Mouse (Mus musculus) midbrain, embryonic 12.5 days (tissue): Measurements from ENCODE around the gene Cd151. TPM values are rescaled to one million over a fixed set of nuclear protein-coding genes. Genes with fewer than 3 reads are reported as not detected.

Source experiments
- ATAC-seq: fragments of 200-750 bp; cut with Nextera tagmentation; 2 replicates; pipeline ENCODE4 v1.8.0; 2017; ENCODE audit warnings: low read depth, moderate TSS enrichment, moderate library complexity; ENCODE audit not compliant: low FRiP score
- H3K27ac ChIP-seq: fragments of 300-500 bp; sonication (generic); replicated peaks from 2 replicates; pipeline ENCODE4 v1.5.1; 2016; ENCODE audit warnings: mild to moderate bottlenecking
- H3K27me3 ChIP-seq: fragments of 300-500 bp; sonication (generic); 2 replicates; pipeline ENCODE4 v1.6.1; 2016; ENCODE audit warnings: mild to moderate bottlenecking
- H3K36me3 ChIP-seq: fragments of 300-500 bp; sonication (generic); 2 replicates; pipeline ENCODE4 v1.6.1; 2016
- H3K4me1 ChIP-seq: fragments of 300-500 bp; sonication (generic); 2 replicates; pipeline ENCODE4 v1.6.1; 2016
- H3K4me2 ChIP-seq: fragments of 300-500 bp; sonication (generic); replicated peaks from 2 replicates; pipeline ENCODE4 v1.6.1; 2016; ENCODE audit warnings: mild to moderate bottlenecking, moderate library complexity
- H3K4me3 ChIP-seq: fragments of 300-500 bp; sonication (generic); 2 replicates; pipeline ENCODE4 v1.5.1; 2016; ENCODE audit warnings: mild to moderate bottlenecking
- H3K9ac ChIP-seq: fragments of 300-500 bp; sonication (generic); replicated peaks from 2 replicates; pipeline ENCODE4 v1.6.1; 2016; ENCODE audit warnings: mild to moderate bottlenecking, moderate library complexity
- H3K9me3 ChIP-seq: fragments of 300-500 bp; sonication (generic); 2 replicates; pipeline ENCODE4 v1.6.1; 2016; ENCODE audit warnings: mild to moderate bottlenecking
- WGBS: fragments of 180-500 bp; shearing (Covaris S2); methylation state at CpG from one replicate; pipeline ENCODE4 v1.1.7; 2016; 5-methylcytosine and 5-hydroxymethylcytosine counted together
- polyA plus RNA-seq: library from polyadenylated mRNA; unstranded; fragments of >200 nt; fragmentation: Nextera tagmentation; extraction: Ambion mirVana; gene quantifications from 2 replicates; pipeline ENCODE4 v1.2.1, GENCODE M21; 2016

Cd151 gene
- polyA plus RNA-seq, 1 experiment from 2014 or later, result 15.6 TPM

DNA sequence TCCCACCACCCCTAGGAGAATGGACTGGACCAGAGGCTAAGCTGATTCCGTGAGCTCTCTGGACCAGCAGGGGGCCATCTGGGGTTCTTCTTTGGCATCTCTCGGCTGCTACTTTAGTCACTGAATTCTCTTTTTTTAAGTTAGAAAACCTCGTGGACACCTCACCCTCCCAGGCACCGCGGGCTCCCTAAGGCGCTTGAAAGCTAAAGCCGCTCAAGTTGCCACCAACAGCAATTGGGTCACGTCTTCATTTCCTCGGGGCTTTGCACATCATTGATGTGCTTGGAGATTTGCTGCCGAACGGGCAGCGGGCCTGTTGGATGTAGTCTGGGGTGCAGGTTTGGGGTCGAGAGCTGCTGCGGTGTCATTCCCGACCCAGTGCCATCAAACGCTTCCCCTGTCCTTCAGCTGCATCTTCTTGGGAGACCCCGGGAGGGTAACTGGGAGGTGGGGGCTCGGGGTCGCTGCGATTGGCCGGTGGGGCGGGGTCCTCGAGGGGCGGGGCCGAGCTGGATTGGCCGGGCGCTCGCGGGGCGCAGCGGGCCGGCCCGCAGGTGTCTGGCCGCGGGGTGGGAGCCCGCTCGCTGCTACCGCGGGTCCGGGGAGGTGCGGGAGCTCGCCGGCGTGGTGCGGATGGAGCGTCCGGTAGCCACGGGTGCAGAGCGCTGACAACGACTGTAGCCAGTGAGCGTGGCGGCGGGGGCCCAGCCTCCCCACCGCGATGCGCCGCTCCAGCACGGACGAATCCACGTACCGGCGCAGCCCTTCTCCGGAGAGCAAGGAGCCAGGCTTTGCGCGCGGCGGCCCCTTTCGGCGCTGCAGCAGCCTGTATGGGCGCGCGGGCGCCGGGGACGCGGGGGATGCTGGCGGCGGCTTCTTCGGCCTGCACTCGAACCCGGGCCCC is 14.6 kb downstream of the Cd151 start:
- Histone ChIP-seq H3K9me3 (no peaks in the 10 kb centered on the region), H3K27me3 (peaks cover 65% of the 10 kb centered on the region), H3K4me2 (peak overlapping the region; percentile 92), H3K36me3 (no peaks in the 10 kb centered on the region), H3K4me3 (peak overlapping the region; percentile 68), H3K9ac (peak overlapping the region; percentile 64), H3K4me1 (peaks cover 25% of the 10 kb centered on the region), H3K27ac (0 out of 2 replicates have a peak overlapping the region, but pooled peaks have one; percentile 30)
- WGBS, result under 1% methylated on average over 81 of the region's 81 CpGs
- ATAC-seq, result peak; percentile 66

- WGBS, result 5% methylated on average over 11 of the region's 11 CpGs
- H3K27ac ChIP-seq, result no peak overlapping the region
These were observed 15.4 kb downstream of the Cd151 start for GRCm38 (mm10) chr7:141482531-141483024.

DNA sequence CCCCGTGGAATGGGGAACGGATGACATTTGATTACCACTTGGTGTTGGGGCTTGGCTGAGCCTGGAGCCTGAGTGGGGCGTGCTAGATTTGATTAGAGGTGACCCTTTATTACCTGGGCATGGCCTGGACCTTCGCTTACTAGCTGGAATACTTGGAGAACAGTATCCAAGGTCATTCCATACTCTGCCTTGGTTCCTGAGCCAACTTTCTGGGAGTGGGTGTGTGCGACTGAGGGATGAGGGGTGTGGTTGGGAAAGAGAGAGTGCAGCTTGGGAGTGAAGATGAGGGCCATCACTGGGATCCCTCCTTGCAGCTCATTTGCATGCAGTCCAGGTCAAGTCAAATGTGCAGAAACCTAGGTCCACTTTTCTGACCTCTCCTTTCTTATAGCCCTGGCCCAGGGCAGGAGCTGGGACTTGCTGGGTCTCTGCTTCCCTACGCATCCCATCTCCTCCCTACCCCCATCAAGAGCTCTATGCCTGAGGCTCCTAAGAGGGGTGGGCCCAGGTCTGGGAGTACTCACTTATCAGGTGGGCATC is 16.0 kb downstream of the Cd151 start:
- H3K9ac ChIP-seq, result no peak overlapping the region
- peaks cover 50% of the 10 kb centered on the region for H3K27me3 ChIP-seq
- H3K4me2 ChIP-seq, result peak overlapping the region; percentile 92; the same call in 1 of the 2 replicates
- H3K4me1 ChIP-seq, result peaks cover 22% of the 10 kb centered on the region
- no peaks in the 10 kb centered on the region for H3K36me3 ChIP-seq
- no peaks in the 10 kb centered on the region for H3K9me3 ChIP-seq
- no peak overlapping the region for H3K4me3 ChIP-seq
- WGBS, result 70% methylated on average over 6 of the region's 6 CpGs
- H3K27ac ChIP-seq, result no peak overlapping the region
- no peak for ATAC-seq

More at GRCm38 (mm10) chr7:141482531-141483024, 15.4 kb downstream of the Cd151 start:
- Histone ChIP-seq H3K27me3 (peaks cover 56% of the 10 kb centered on the region), H3K4me2 (peak overlapping the region; percentile 92), H3K9ac (peak overlapping the region; percentile 64), H3K9me3 (no peaks in the 10 kb centered on the region), H3K4me1 (peaks cover 22% of the 10 kb centered on the region), H3K4me3 (peak overlapping the region; percentile 68), H3K36me3 (no peaks in the 10 kb centered on the region)
- no peak for ATAC-seq

DNA sequence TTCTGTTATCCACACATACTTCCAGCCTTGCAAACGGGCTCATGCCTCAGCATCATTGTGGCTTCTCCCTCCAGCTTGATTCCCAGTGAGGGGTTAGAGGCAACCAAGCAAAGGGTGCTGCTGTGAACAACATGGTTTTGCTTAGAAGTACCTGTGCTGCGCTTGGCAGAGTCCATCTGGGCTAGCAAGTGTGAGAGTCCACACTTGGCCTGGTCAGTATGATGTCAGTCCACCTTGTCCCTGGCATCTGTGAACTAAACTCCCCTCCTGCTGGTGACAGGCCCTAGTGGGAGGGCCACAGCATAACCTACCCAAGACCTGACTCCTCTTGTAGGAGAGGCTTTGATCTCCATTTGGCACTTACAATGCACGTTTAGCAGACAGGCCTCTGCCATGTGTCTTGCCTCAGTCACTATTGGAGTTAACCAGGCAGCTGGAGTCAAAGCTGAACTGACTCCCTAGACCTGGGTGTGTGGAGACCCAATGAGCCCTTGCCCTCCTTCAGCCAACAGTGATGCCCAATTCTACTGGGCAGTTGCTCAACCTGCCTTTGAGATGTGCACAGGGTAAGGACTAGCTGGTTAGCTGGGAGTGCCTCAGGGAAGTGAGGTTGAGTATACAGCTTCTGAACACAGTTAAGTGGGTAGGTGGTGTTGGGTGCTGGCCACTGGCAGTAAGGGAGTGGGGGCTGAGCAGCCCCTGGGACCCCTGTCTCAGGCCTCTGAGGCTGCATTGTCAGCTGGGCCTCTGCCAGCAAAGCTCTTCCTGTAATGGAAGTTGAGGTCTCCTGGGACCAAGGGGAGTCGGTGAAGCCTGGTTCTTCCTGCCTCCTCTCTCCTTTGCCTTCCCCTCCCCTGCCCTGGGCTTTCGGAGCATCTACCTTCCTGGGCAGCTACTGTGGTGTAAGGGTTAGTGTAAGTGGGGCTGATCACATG is 17.3 kb downstream of the Cd151 start:
- WGBS, result 79% methylated on average over 5 of the region's 5 CpGs
- H3K9me3 ChIP-seq, result no peaks in the 10 kb centered on the region
- no peak overlapping the region for H3K27ac ChIP-seq

DNA sequence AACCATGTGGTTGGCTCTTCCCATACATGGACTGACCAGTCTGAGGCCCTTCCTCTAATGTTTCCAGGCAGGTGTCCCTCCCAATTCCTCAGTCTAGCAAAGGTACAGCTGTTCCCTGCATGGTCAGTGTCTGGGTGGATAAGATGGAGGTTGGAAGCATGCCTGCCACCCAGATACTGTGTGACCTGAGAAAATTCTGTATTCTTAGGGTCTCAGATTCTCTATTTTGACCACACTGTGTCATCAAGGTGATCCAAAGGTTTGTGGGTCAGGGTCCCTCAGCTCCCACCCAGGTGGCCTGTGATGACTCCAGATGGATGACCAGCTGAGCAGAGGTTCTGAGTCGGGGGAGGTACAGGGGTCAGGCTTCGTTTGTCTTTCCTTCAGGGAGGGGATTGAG is 18.0 kb downstream of the Cd151 start:
- Histone ChIP-seq H3K9ac (no peak overlapping the region), H3K27me3 (peaks cover 43% of the 10 kb centered on the region), H3K4me2 (no peak overlapping the region), H3K4me1 (peaks cover 22% of the 10 kb centered on the region), H3K9me3 (no peaks in the 10 kb centered on the region), H3K36me3 (no peaks in the 10 kb centered on the region), H3K4me3 (no peak overlapping the region), H3K27ac (no peak overlapping the region)
- no peak for ATAC-seq
- WGBS, result 70% methylated on average over 2 of the region's 2 CpGs

More for the DNA sequence above, 17.3 kb downstream of the Cd151 start:
- Histone ChIP-seq H3K4me1 (peaks cover 22% of the 10 kb centered on the region), H3K27me3 (peaks cover 47% of the 10 kb centered on the region), H3K36me3 (no peaks in the 10 kb centered on the region), H3K9ac (no peak overlapping the region), H3K4me3 (no peak overlapping the region), H3K4me2 (no peak overlapping the region)
- ATAC-seq, result no peak

DNA sequence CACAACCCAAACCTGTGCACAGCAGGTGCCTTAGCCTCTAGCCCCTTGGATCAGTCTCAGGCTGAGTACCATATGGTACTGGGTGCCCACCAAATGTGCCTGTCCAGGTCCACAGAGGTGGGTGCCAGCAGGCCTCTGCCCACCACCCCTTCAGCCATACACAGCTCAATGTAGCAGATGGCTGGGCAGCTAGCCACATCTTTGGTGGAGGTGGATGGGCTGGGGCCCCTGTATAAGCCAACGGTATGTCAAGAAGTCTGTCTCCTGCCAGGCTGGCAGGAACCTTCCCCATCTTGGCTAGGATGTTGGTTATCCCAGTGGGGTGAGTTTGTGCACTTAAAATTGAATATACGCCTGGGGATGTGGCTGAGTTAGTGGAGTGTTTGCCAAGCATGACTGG is 18.4 kb downstream of the Cd151 start:
- no peaks in the 10 kb centered on the region for H3K9me3 ChIP-seq
- H3K36me3 ChIP-seq, result no peaks in the 10 kb centered on the region
- no peak overlapping the region for H3K4me3 ChIP-seq
- peaks cover 39% of the 10 kb centered on the region for H3K27me3 ChIP-seq
- peaks cover 22% of the 10 kb centered on the region for H3K4me1 ChIP-seq
- WGBS, result 95% methylated on average over 2 of the region's 2 CpGs
- H3K27ac ChIP-seq, result no peak overlapping the region
- ATAC-seq, result no peak
- no peak overlapping the region for H3K4me2 ChIP-seq
- no peak overlapping the region for H3K9ac ChIP-seq

GRCm38 (mm10) chr7:141486239-141486638 is 19.0 kb downstream of the Cd151 start:
- Histone ChIP-seq H3K36me3 (0 out of 2 replicates have a peak, but pooled peaks cover 2% of the 10 kb centered on the region), H3K4me2 (no peak overlapping the region), H3K27me3 (peaks cover 32% of the 10 kb centered on the region), H3K9me3 (no peaks in the 10 kb centered on the region), H3K9ac (no peak overlapping the region), H3K4me1 (peaks cover 18% of the 10 kb centered on the region), H3K4me3 (no peak overlapping the region), H3K27ac (no peak overlapping the region)
- WGBS, result 97% methylated on average over 1 of the region's 1 CpGs
- no peak for ATAC-seq

GRCm38 (mm10) chr7:141487141-141487540 is 19.9 kb downstream of the Cd151 start:
- 83% methylated on average over 7 of the region's 7 CpGs for WGBS
- H3K27ac ChIP-seq, result no peak overlapping the region
- H3K27me3 ChIP-seq, result peaks cover 23% of the 10 kb centered on the region
- H3K36me3 ChIP-seq, result 0 out of 2 replicates have a peak, but pooled peaks cover 6% of the 10 kb centered on the region
- H3K4me3 ChIP-seq, result no peak overlapping the region
- H3K9me3 ChIP-seq, result no peaks in the 10 kb centered on the region
- H3K4me1 ChIP-seq, result peaks cover 9% of the 10 kb centered on the region
- no peak overlapping the region for H3K4me2 ChIP-seq
- no peak overlapping the region for H3K9ac ChIP-seq
- ATAC-seq, result no peak

DNA sequence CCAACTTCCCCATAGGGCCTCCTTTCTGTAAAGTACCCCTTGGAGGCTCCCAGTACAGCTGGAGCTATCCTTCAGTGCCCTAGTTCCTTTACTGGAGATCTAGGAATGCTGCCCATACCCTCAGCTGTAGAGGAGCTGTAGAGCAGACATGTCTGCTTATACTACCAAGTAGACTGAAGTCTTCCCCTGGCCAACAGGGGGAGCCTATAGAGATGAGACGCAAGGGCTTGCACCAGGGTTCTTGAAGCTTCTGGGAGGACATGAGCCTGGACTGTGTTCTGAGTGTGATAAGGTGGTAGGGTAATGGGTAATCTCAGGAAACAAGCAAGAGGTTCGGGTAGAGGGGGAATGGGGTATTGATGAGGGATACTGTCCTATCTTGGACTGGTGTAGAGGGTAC is 24.0 kb downstream of the Cd151 start:
- ATAC-seq, result no peak
- H3K27me3 ChIP-seq, result no peaks in the 10 kb centered on the region
- 91% methylated on average over 2 of the region's 2 CpGs for WGBS
- no peaks in the 10 kb centered on the region for H3K4me1 ChIP-seq
- H3K27ac ChIP-seq, result no peak overlapping the region
- H3K9me3 ChIP-seq, result no peaks in the 10 kb centered on the region
- H3K4me2 ChIP-seq, result no peak overlapping the region
- peaks cover 24% of the 10 kb centered on the region; the same call in 1 of the 2 replicates for H3K36me3 ChIP-seq
- H3K4me3 ChIP-seq, result no peak overlapping the region
- H3K9ac ChIP-seq, result no peak overlapping the region

DNA sequence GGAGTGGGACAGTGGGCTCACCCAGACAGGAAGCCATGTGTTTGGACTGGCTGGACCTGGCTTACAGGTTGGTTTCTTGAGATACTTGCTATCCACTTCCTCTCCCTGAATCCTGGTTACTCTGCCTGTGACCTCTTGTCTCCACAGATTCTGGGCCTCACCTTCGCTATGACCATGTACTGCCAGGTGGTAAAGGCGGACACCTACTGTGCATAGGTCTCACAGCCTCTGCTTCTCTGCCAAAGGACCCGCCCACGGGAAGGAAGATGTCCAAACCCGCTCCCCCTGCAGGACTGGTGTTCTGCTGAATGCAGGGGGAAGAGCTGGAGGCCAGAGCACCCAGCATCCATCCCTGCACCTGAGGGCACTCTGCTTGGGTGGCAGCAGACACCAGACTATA is 25.5 kb downstream of the Cd151 start:
- no peak overlapping the region for H3K4me3 ChIP-seq
- ATAC-seq, result no peak
- H3K27ac ChIP-seq, result no peak overlapping the region
- no peak overlapping the region for H3K4me2 ChIP-seq
- H3K9ac ChIP-seq, result no peak overlapping the region
- H3K9me3 ChIP-seq, result no peaks in the 10 kb centered on the region
- no peaks in the 10 kb centered on the region for H3K27me3 ChIP-seq
- peaks cover 24% of the 10 kb centered on the region; the same call in 1 of the 2 replicates for H3K36me3 ChIP-seq
- H3K4me1 ChIP-seq, result no peaks in the 10 kb centered on the region
- WGBS, result 92% methylated on average over 5 of the region's 5 CpGs

- no peaks in the 10 kb centered on the region for H3K27me3 ChIP-seq
- H3K27ac ChIP-seq, result no peak overlapping the region
- H3K4me1 ChIP-seq, result no peaks in the 10 kb centered on the region
- H3K36me3 ChIP-seq, result peaks cover 24% of the 10 kb centered on the region; the same call in 1 of the 2 replicates
- H3K9ac ChIP-seq, result no peak overlapping the region
- H3K9me3 ChIP-seq, result no peaks in the 10 kb centered on the region
- H3K4me3 ChIP-seq, result no peak overlapping the region
- 72% methylated on average over 1 of the region's 1 CpGs for WGBS
- ATAC-seq, result no peak
- H3K4me2 ChIP-seq, result no peak overlapping the region
These were observed 26.5 kb downstream of the Cd151 start for GRCm38 (mm10) chr7:141493729-141494128.
